Mouse (Mus musculus) gonadal fat pad, adult 2 months (tissue): ENCODE measurements around the gene Hoxb6. TPM values are rescaled to one million over a fixed set of nuclear protein-coding genes. Genes with fewer than 3 reads are reported as not detected.

Experiments
- DNase-seq: peaks from one replicate; pipeline ENCODE4 v3.0.0-alpha.2; 2012; ENCODE audit warnings: low read depth
- polyA plus RNA-seq: library from polyadenylated mRNA; depleted of rRNA; stranded (reverse); fragments of >200 nt; gene quantifications from 2 replicates; pipeline ENCODE4 v1.2.3, GENCODE M21; 2012

Gene Hoxb6
- polyA plus RNA-seq, 1 experiment, result 153 TPM

GRCm38 (mm10) chr11:96336597-96336996, 44.3 kb downstream of the Hoxb6 start:
- DNase-seq, result no peak

- no peak for DNase-seq
Measured at GRCm38 (mm10) chr11:96337026-96337425, 44.8 kb downstream of the Hoxb6 start.

- DNase-seq, result no peak
Measured at GRCm38 (mm10) chr11:96338957-96339855, 46.9 kb downstream of the Hoxb6 start.

GRCm38 (mm10) chr11:96340698-96341365, 48.6 kb downstream of the Hoxb6 start:
- no peak for DNase-seq

- no peak for DNase-seq
Measured at GRCm38 (mm10) chr11:96341701-96342575, 49.7 kb downstream of the Hoxb6 start.

GRCm38 (mm10) chr11:96342576-96342930, 50.3 kb downstream of the Hoxb6 start:
- no peak for DNase-seq

- no peak for DNase-seq
Measured at GRCm38 (mm10) chr11:96343206-96343745, 51.0 kb downstream of the Hoxb6 start.

- no peak for DNase-seq
Measured at GRCm38 (mm10) chr11:96344061-96344877, 52.0 kb downstream of the Hoxb6 start.

GRCm38 (mm10) chr11:96344878-96345159, 52.5 kb downstream of the Hoxb6 start:
- DNase-seq, result no peak

- no peak for DNase-seq
Measured at GRCm38 (mm10) chr11:96345220-96345892, 53.1 kb downstream of the Hoxb6 start.

- no peak for DNase-seq
Measured at GRCm38 (mm10) chr11:96345893-96346806, 53.9 kb downstream of the Hoxb6 start.

GRCm38 (mm10) chr11:96346916-96347520, 54.7 kb downstream of the Hoxb6 start:
- no peak for DNase-seq

GRCm38 (mm10) chr11:96347717-96348116, 55.4 kb downstream of the Hoxb6 start:
- DNase-seq, result no peak

- DNase-seq, result no peak
Measured at GRCm38 (mm10) chr11:96348141-96348928, 56.1 kb downstream of the Hoxb6 start.

- DNase-seq, result no peak
Measured at GRCm38 (mm10) chr11:96348988-96349387, 56.7 kb downstream of the Hoxb6 start.

GRCm38 (mm10) chr11:96349491-96350340, 57.4 kb downstream of the Hoxb6 start:
- DNase-seq, result no peak

- DNase-seq, result no peak
Measured at GRCm38 (mm10) chr11:96350341-96350624, 58.0 kb downstream of the Hoxb6 start, which contains the start of gene Hoxb2. Gene Hoxb2 (plus strand): TSS chr11:96350525.
